Mouse (Mus musculus) midbrain, embryonic 10.5 days (tissue): ENCODE data around the gene March1. TPM values are rescaled to one million over a fixed set of nuclear protein-coding genes. Genes with fewer than 3 reads are reported as not detected.

Source experiments
- DNase-seq: peaks from one replicate; pipeline ENCODE4 v3.0.0-alpha.2; 2017; ENCODE audit warnings: low spot score
- H3K27ac ChIP-seq: fragments of 300-500 bp; sonication (generic); replicated peaks from 2 replicates; pipeline ENCODE4 v1.5.1; 2016; ENCODE audit warnings: mild to moderate bottlenecking
- H3K27me3 ChIP-seq: fragments of 300-500 bp; sonication (generic); 2 replicates; pipeline ENCODE4 v1.6.1; 2016; ENCODE audit warnings: low read depth, mild to moderate bottlenecking; ENCODE audit not compliant: poor library complexity, severe bottlenecking
- H3K36me3 ChIP-seq: fragments of 300-500 bp; sonication (generic); 2 replicates; pipeline ENCODE4 v1.6.1; 2016; ENCODE audit warnings: mild to moderate bottlenecking, moderate library complexity
- H3K4me1 ChIP-seq: fragments of 300-500 bp; sonication (generic); 2 replicates; pipeline ENCODE4 v1.6.1; 2016
- H3K4me3 ChIP-seq: fragments of 300-500 bp; sonication (generic); 2 replicates; pipeline ENCODE4 v1.5.1; 2016; ENCODE audit warnings: mild to moderate bottlenecking, moderate library complexity
- H3K9me3 ChIP-seq: fragments of 300-500 bp; sonication (generic); replicated peaks from 2 replicates; pipeline ENCODE4 v1.6.1; 2016; ENCODE audit warnings: mild to moderate bottlenecking
- WGBS: fragments of 180-500 bp; shearing (Covaris S2); methylation state at CpG from one replicate; pipeline ENCODE4 v1.1.7; 2016; 5-methylcytosine and 5-hydroxymethylcytosine counted together
- polyA plus RNA-seq: library from polyadenylated mRNA; unstranded; fragments of >200 nt; fragmentation: Nextera tagmentation; extraction: Ambion mirVana; gene quantifications from 2 replicates; pipeline ENCODE4 v1.2.1, GENCODE M21; 2016

Gene March1
- polyA plus RNA-seq, 1 experiment from 2014 or later = 2.5 TPM

GRCm38 (mm10) chr8:66094152-66094551, 476.5 kb downstream of the March1 start:
- no peaks in the 10 kb centered on the region for H3K9me3 ChIP-seq
- no peaks in the 10 kb centered on the region for H3K27me3 ChIP-seq
- no peak overlapping the region for H3K27ac ChIP-seq
- DNase-seq = no peak
- H3K4me1 ChIP-seq = no peaks in the 10 kb centered on the region
- no peaks in the 10 kb centered on the region for H3K36me3 ChIP-seq
- 89% methylated on average over 3 of the region's 3 CpGs for WGBS
- H3K4me3 ChIP-seq = no peak overlapping the region

GRCm38 (mm10) chr8:66098148-66098547, 480.4 kb downstream of the March1 start:
- WGBS = 97% methylated on average over 1 of the region's 1 CpGs
- Histone ChIP-seq H3K27ac (no peak overlapping the region), H3K4me3 (no peak overlapping the region), H3K4me1 (no peaks in the 10 kb centered on the region), H3K27me3 (no peaks in the 10 kb centered on the region), H3K9me3 (no peaks in the 10 kb centered on the region), H3K36me3 (no peaks in the 10 kb centered on the region)
- no peak for DNase-seq

- DNase-seq = no peak
- H3K36me3 ChIP-seq = no peaks in the 10 kb centered on the region
- H3K27ac ChIP-seq = no peak overlapping the region
- H3K4me3 ChIP-seq = no peak overlapping the region
- no peaks in the 10 kb centered on the region for H3K4me1 ChIP-seq
- no peaks in the 10 kb centered on the region for H3K27me3 ChIP-seq
- 80% methylated on average over 2 of the region's 2 CpGs for WGBS
- no peaks in the 10 kb centered on the region for H3K9me3 ChIP-seq
These were observed 501.6 kb downstream of the March1 start for GRCm38 (mm10) chr8:66119294-66119693.

GRCm38 (mm10) chr8:66159648-66160047, 541.9 kb downstream of the March1 start:
- Histone ChIP-seq H3K9me3 (no peaks in the 10 kb centered on the region), H3K4me3 (no peak overlapping the region), H3K4me1 (no peaks in the 10 kb centered on the region), H3K36me3 (no peaks in the 10 kb centered on the region), H3K27me3 (no peaks in the 10 kb centered on the region), H3K27ac (no peak overlapping the region)
- 93% methylated on average over 1 of the region's 1 CpGs for WGBS
- no peak for DNase-seq

- Histone ChIP-seq H3K36me3 (no peaks in the 10 kb centered on the region), H3K27ac (no peak overlapping the region), H3K27me3 (no peaks in the 10 kb centered on the region), H3K9me3 (no peaks in the 10 kb centered on the region), H3K4me3 (no peak overlapping the region), H3K4me1 (no peaks in the 10 kb centered on the region)
- no peak for DNase-seq
- WGBS = 80% methylated on average over 1 of the region's 1 CpGs
These were observed 549.1 kb downstream of the March1 start for GRCm38 (mm10) chr8:66166835-66167234.

GRCm38 (mm10) chr8:66167405-66168173, 549.9 kb downstream of the March1 start:
- H3K4me1 ChIP-seq = no peaks in the 10 kb centered on the region
- H3K9me3 ChIP-seq = no peaks in the 10 kb centered on the region
- H3K27me3 ChIP-seq = no peaks in the 10 kb centered on the region
- H3K27ac ChIP-seq = no peak overlapping the region
- DNase-seq = no peak
- H3K36me3 ChIP-seq = no peaks in the 10 kb centered on the region
- no peak overlapping the region for H3K4me3 ChIP-seq
- WGBS = 89% methylated on average over 2 of the region's 2 CpGs

GRCm38 (mm10) chr8:66179336-66179735, 561.6 kb downstream of the March1 start:
- H3K9me3 ChIP-seq = no peaks in the 10 kb centered on the region
- 83% methylated on average over 1 of the region's 1 CpGs for WGBS

GRCm38 (mm10) chr8:66181265-66181664, 563.6 kb downstream of the March1 start:
- Histone ChIP-seq H3K4me3 (no peak overlapping the region), H3K4me1 (no peaks in the 10 kb centered on the region), H3K27me3 (no peaks in the 10 kb centered on the region), H3K36me3 (no peaks in the 10 kb centered on the region), H3K27ac (no peak overlapping the region), H3K9me3 (no peaks in the 10 kb centered on the region)
- DNase-seq = no peak
- WGBS = 89% methylated on average over 4 of the region's 4 CpGs

More at GRCm38 (mm10) chr8:66179336-66179735, 561.6 kb downstream of the March1 start:
- H3K27ac ChIP-seq = no peak overlapping the region
- no peaks in the 10 kb centered on the region for H3K36me3 ChIP-seq
- no peak overlapping the region for H3K4me3 ChIP-seq
- DNase-seq = no peak
- no peaks in the 10 kb centered on the region for H3K27me3 ChIP-seq
- no peaks in the 10 kb centered on the region for H3K4me1 ChIP-seq

- H3K4me3 ChIP-seq = no peak overlapping the region
- 87% methylated on average over 3 of the region's 3 CpGs for WGBS
- no peaks in the 10 kb centered on the region for H3K36me3 ChIP-seq
- no peak overlapping the region for H3K27ac ChIP-seq
- H3K9me3 ChIP-seq = no peaks in the 10 kb centered on the region
- DNase-seq = no peak
- H3K27me3 ChIP-seq = no peaks in the 10 kb centered on the region
- H3K4me1 ChIP-seq = no peaks in the 10 kb centered on the region
These were observed 564.6 kb downstream of the March1 start for GRCm38 (mm10) chr8:66182257-66182656.

GRCm38 (mm10) chr8:66183454-66183853, 565.8 kb downstream of the March1 start:
- DNase-seq = no peak
- Histone ChIP-seq H3K36me3 (no peaks in the 10 kb centered on the region), H3K27me3 (no peaks in the 10 kb centered on the region), H3K4me3 (no peak overlapping the region), H3K27ac (no peak overlapping the region), H3K4me1 (no peaks in the 10 kb centered on the region), H3K9me3 (no peaks in the 10 kb centered on the region)
- 86% methylated on average over 2 of the region's 2 CpGs for WGBS

GRCm38 (mm10) chr8:66185226-66185625, 567.5 kb downstream of the March1 start:
- H3K9me3 ChIP-seq = no peaks in the 10 kb centered on the region
- no peak overlapping the region for H3K4me3 ChIP-seq
- DNase-seq = no peak
- H3K36me3 ChIP-seq = no peaks in the 10 kb centered on the region
- no peaks in the 10 kb centered on the region for H3K27me3 ChIP-seq
- 93% methylated on average over 2 of the region's 2 CpGs for WGBS
- no peak overlapping the region for H3K27ac ChIP-seq
- no peaks in the 10 kb centered on the region for H3K4me1 ChIP-seq

- H3K27ac ChIP-seq = no peak overlapping the region
- H3K4me3 ChIP-seq = no peak overlapping the region
- no peaks in the 10 kb centered on the region for H3K36me3 ChIP-seq
- no peak for DNase-seq
- WGBS = 91% methylated on average over 2 of the region's 2 CpGs
- no peaks in the 10 kb centered on the region for H3K4me1 ChIP-seq
- no peaks in the 10 kb centered on the region for H3K9me3 ChIP-seq
- no peaks in the 10 kb centered on the region for H3K27me3 ChIP-seq
These were observed 576.7 kb downstream of the March1 start for GRCm38 (mm10) chr8:66194416-66194815.

GRCm38 (mm10) chr8:66200169-66200568, 582.5 kb downstream of the March1 start:
- H3K4me1 ChIP-seq = no peaks in the 10 kb centered on the region
- H3K36me3 ChIP-seq = no peaks in the 10 kb centered on the region
- no peaks in the 10 kb centered on the region for H3K27me3 ChIP-seq
- no peak overlapping the region for H3K4me3 ChIP-seq
- no peak overlapping the region for H3K27ac ChIP-seq
- H3K9me3 ChIP-seq = no peaks in the 10 kb centered on the region
- no peak for DNase-seq
- 88% methylated on average over 3 of the region's 3 CpGs for WGBS
